Mouse (Mus musculus): ENCODE measurements around the gene Gm11562. TPM values are rescaled to one million over a fixed set of nuclear protein-coding genes. Genes with fewer than 3 reads are reported as not detected.
"Not testable (repeated sequence)": the region's sequence is repeated elsewhere in the genome, so short reads cannot be mapped to it uniquely, and the experiment has no call there.

Gm11562 gene
- not detected in 2 replicates for polyA plus RNA-seq (2016; fragmentation: Nextera tagmentation; extraction: Ambion mirVana)

- WGBS = 97% methylated on average over 2 of the region's 2 CpGs
Measured at GRCm38 (mm10) chr11:99620335-99620734, at the start of gene Gm11562. Gene Gm11562, minus strand, starts transcription at chr11:99620435.

GRCm38 (mm10) chr11:99665860-99666259 is 45.6 kb upstream of the Gm11562 start, which contains the start of gene Krtap4-6:
Gene Krtap4-6, minus strand, starts transcription at chr11:99665960.
- no peaks in the 10 kb centered on the region for H3K27me3 ChIP-seq (replicated peaks)
- H3K9me3 ChIP-seq = no peaks in the 10 kb centered on the region
- no peak within 1 kb of the TSS for H3K9ac ChIP-seq
- no peaks in the 10 kb centered on the region for H3K36me3 ChIP-seq
- no peak within 1 kb of the TSS for H3K27ac ChIP-seq
- H3K4me2 ChIP-seq (replicated peaks) = no peak within 1 kb of the TSS
- H3K4me1 ChIP-seq = no peaks in the 10 kb centered on the region
- no peak for ATAC-seq (ENCODE audit: low FRiP score, low read depth)
- no peak within 1 kb of the TSS for H3K4me3 ChIP-seq

More at GRCm38 (mm10) chr11:99620335-99620734, at the start of gene Gm11562:
- Histone ChIP-seq H3K36me3 (no peaks in the 10 kb centered on the region), H3K9ac (no peak within 1 kb of the TSS), H3K27me3 (replicated peaks) (no peaks in the 10 kb centered on the region), H3K4me1 (no peaks in the 10 kb centered on the region), H3K4me2 (replicated peaks) (no peak within 1 kb of the TSS), H3K9me3 (no peaks in the 10 kb centered on the region), H3K27ac (no peak within 1 kb of the TSS), H3K4me3 (no peak within 1 kb of the TSS)
- no peak for ATAC-seq (ENCODE audit: low FRiP score, low read depth)

- no peak overlapping the region for H3K4me2 ChIP-seq (replicated peaks)
- H3K27ac ChIP-seq = no peak overlapping the region
- H3K9ac ChIP-seq = no peak overlapping the region
- 89% methylated on average over 10 of the region's 10 CpGs for WGBS
- no peak for ATAC-seq (ENCODE audit: low FRiP score, low read depth)
- no peak overlapping the region for H3K4me3 ChIP-seq
- no peaks in the 10 kb centered on the region for H3K4me1 ChIP-seq
- H3K27me3 ChIP-seq (replicated peaks) = no peaks in the 10 kb centered on the region
- H3K9me3 ChIP-seq = no peaks in the 10 kb centered on the region
- H3K36me3 ChIP-seq = no peaks in the 10 kb centered on the region
Measured at GRCm38 (mm10) chr11:99662802-99663201, 42.6 kb upstream of the Gm11562 start.

GRCm38 (mm10) chr11:99659256-99659655 is 39.0 kb upstream of the Gm11562 start:
- Histone ChIP-seq H3K9me3 (no peaks in the 10 kb centered on the region), H3K36me3 (no peaks in the 10 kb centered on the region), H3K27me3 (replicated peaks) (no peaks in the 10 kb centered on the region), H3K27ac (no peak overlapping the region), H3K9ac (no peak overlapping the region), H3K4me2 (replicated peaks) (no peak overlapping the region), H3K4me1 (no peaks in the 10 kb centered on the region), H3K4me3 (no peak overlapping the region)
- WGBS = 87% methylated on average over 4 of the region's 4 CpGs
- ATAC-seq (ENCODE audit: low FRiP score, low read depth) = no peak

GRCm38 (mm10) chr11:99658467-99659010 is 38.3 kb upstream of the Gm11562 start, which contains the start of gene Gm11563:
Gene Gm11563, minus strand, starts transcription at chr11:99658960.
- not testable (repeated sequence) for H3K36me3 ChIP-seq; H3K27me3 ChIP-seq (replicated peaks); H3K9ac ChIP-seq; ATAC-seq (ENCODE audit: low FRiP score, low read depth); H3K27ac ChIP-seq; H3K4me1 ChIP-seq; H3K9me3 ChIP-seq; H3K4me2 ChIP-seq (replicated peaks); H3K4me3 ChIP-seq
- 61% methylated on average over 10 of the region's 10 CpGs for WGBS

GRCm38 (mm10) chr11:99657051-99657450 is 36.8 kb upstream of the Gm11562 start:
- Histone ChIP-seq H3K4me1 (no peaks in the 10 kb centered on the region), H3K27me3 (replicated peaks) (no peaks in the 10 kb centered on the region), H3K4me3 (no peak overlapping the region), H3K27ac (no peak overlapping the region), H3K4me2 (replicated peaks) (no peak overlapping the region), H3K9me3 (no peaks in the 10 kb centered on the region), H3K36me3 (no peaks in the 10 kb centered on the region), H3K9ac (no peak overlapping the region)
- no peak for ATAC-seq (ENCODE audit: low FRiP score, low read depth)
- 39% methylated on average over 5 of the region's 5 CpGs for WGBS

GRCm38 (mm10) chr11:99650136-99650535 is 29.9 kb upstream of the Gm11562 start, which contains the start of gene Gm11555:
Gene Gm11555, minus strand, starts transcription at chr11:99650236.
- 82% methylated on average over 2 of the region's 2 CpGs for WGBS
- H3K4me2 ChIP-seq (replicated peaks) = no peak within 1 kb of the TSS
- H3K27me3 ChIP-seq (replicated peaks) = no peaks in the 10 kb centered on the region
- H3K27ac ChIP-seq = no peak within 1 kb of the TSS
- no peak for ATAC-seq (ENCODE audit: low FRiP score, low read depth)
- H3K4me1 ChIP-seq = no peaks in the 10 kb centered on the region
- no peaks in the 10 kb centered on the region for H3K9me3 ChIP-seq
- H3K9ac ChIP-seq = no peak within 1 kb of the TSS
- no peak within 1 kb of the TSS for H3K4me3 ChIP-seq
- H3K36me3 ChIP-seq = no peaks in the 10 kb centered on the region

- no peak overlapping the region for H3K4me3 ChIP-seq
- H3K4me2 ChIP-seq (replicated peaks) = no peak overlapping the region
- H3K27ac ChIP-seq = no peak overlapping the region
- H3K4me1 ChIP-seq = no peaks in the 10 kb centered on the region
- ATAC-seq (ENCODE audit: low FRiP score, low read depth) = no peak
- no peaks in the 10 kb centered on the region for H3K9me3 ChIP-seq
- no peaks in the 10 kb centered on the region for H3K27me3 ChIP-seq (replicated peaks)
- H3K9ac ChIP-seq = no peak overlapping the region
- H3K36me3 ChIP-seq = no peaks in the 10 kb centered on the region
- WGBS = 92% methylated on average over 15 of the region's 15 CpGs
Measured at GRCm38 (mm10) chr11:99646444-99646843, 26.2 kb upstream of the Gm11562 start.

GRCm38 (mm10) chr11:99644351-99644750 is 24.1 kb upstream of the Gm11562 start:
- no peaks in the 10 kb centered on the region for H3K9me3 ChIP-seq
- no peak for ATAC-seq (ENCODE audit: low FRiP score, low read depth)
- H3K36me3 ChIP-seq = no peaks in the 10 kb centered on the region
- no peak overlapping the region for H3K4me2 ChIP-seq (replicated peaks)
- 75% methylated on average over 3 of the region's 3 CpGs for WGBS
- H3K27me3 ChIP-seq (replicated peaks) = no peaks in the 10 kb centered on the region
- no peak overlapping the region for H3K4me3 ChIP-seq
- no peaks in the 10 kb centered on the region for H3K4me1 ChIP-seq
- H3K9ac ChIP-seq = no peak overlapping the region
- H3K27ac ChIP-seq = no peak overlapping the region

- H3K27me3 ChIP-seq (replicated peaks); H3K9ac ChIP-seq; H3K36me3 ChIP-seq; ATAC-seq (ENCODE audit: low FRiP score, low read depth); H3K27ac ChIP-seq; H3K9me3 ChIP-seq; H3K4me3 ChIP-seq; H3K4me2 ChIP-seq (replicated peaks); H3K4me1 ChIP-seq: not testable (repeated sequence)
- 91% methylated on average over 9 of the region's 9 CpGs for WGBS
Measured at GRCm38 (mm10) chr11:99643635-99644139, 23.5 kb upstream of the Gm11562 start, which contains the start of gene Krtap4-7. Gene Krtap4-7, minus strand, starts transcription at chr11:99644089.

GRCm38 (mm10) chr11:99640926-99641325 is 20.7 kb upstream of the Gm11562 start:
- Histone ChIP-seq H3K4me1 (no peaks in the 10 kb centered on the region), H3K9ac (no peak overlapping the region), H3K4me2 (replicated peaks) (no peak overlapping the region), H3K9me3 (no peaks in the 10 kb centered on the region), H3K27me3 (replicated peaks) (no peaks in the 10 kb centered on the region), H3K36me3 (no peaks in the 10 kb centered on the region), H3K4me3 (no peak overlapping the region), H3K27ac (no peak overlapping the region)
- WGBS = 60% methylated on average over 1 of the region's 1 CpGs
- ATAC-seq (ENCODE audit: low FRiP score, low read depth) = no peak

GRCm38 (mm10) chr11:99637086-99637485 is 16.9 kb upstream of the Gm11562 start:
- no peak overlapping the region for H3K9ac ChIP-seq
- no peaks in the 10 kb centered on the region for H3K36me3 ChIP-seq
- H3K27me3 ChIP-seq (replicated peaks) = no peaks in the 10 kb centered on the region
- no peak for ATAC-seq (ENCODE audit: low FRiP score, low read depth)
- no peak overlapping the region for H3K27ac ChIP-seq
- WGBS = 73% methylated on average over 1 of the region's 1 CpGs
- H3K9me3 ChIP-seq = no peaks in the 10 kb centered on the region
- no peak overlapping the region for H3K4me3 ChIP-seq
- no peak overlapping the region for H3K4me2 ChIP-seq (replicated peaks)
- no peaks in the 10 kb centered on the region for H3K4me1 ChIP-seq

- WGBS = 32% methylated on average over 8 of the region's 8 CpGs
- Histone ChIP-seq H3K4me2 (replicated peaks) (no peak within 1 kb of the TSS), H3K9ac (no peak within 1 kb of the TSS), H3K27me3 (replicated peaks) (no peaks in the 10 kb centered on the region), H3K36me3 (no peaks in the 10 kb centered on the region), H3K27ac (no peak within 1 kb of the TSS), H3K4me1 (no peaks in the 10 kb centered on the region), H3K4me3 (no peak within 1 kb of the TSS), H3K9me3 (no peaks in the 10 kb centered on the region)
- no peak for ATAC-seq (ENCODE audit: low FRiP score, low read depth)
Measured at GRCm38 (mm10) chr11:99634653-99635134, 14.5 kb upstream of the Gm11562 start, which contains the start of gene Krtap4-2. Gene Krtap4-2, minus strand, starts transcription at chr11:99635084.
